Mouse (Mus musculus): ENCODE measurements around the gene Orc3. TPM values are rescaled to one million over a fixed set of nuclear protein-coding genes. Genes with fewer than 3 reads are reported as not detected.

Gene Orc3
- 95.2 and 118 TPM in 2 replicates for polyA plus RNA-seq (2014; fragmentation: Nextera tagmentation; extraction: Ambion mirVana)

- no peaks in the 10 kb centered on the region for H3K27me3 ChIP-seq (ENCODE audit: control insufficient read depth, insufficient read depth, low read length)
- H3K4me1 ChIP-seq (ENCODE audit: control insufficient read depth, insufficient read depth, low read length), result peaks cover 22% of the 10 kb centered on the region
- under 1% methylated on average over 42 of the region's 42 CpGs for WGBS
- ATAC-seq (ENCODE audit: low FRiP score, low TSS enrichment) (peak; percentile 98), DNase-seq (peak; percentile 96)
- H3K9ac ChIP-seq (replicated peaks; ENCODE audit: low read length), result peak within 1 kb of the TSS; percentile 82
- H3K27ac ChIP-seq (replicated peaks; ENCODE audit: low read depth, low read length), result peak within 1 kb of the TSS; percentile 91
- H3K36me3 ChIP-seq (ENCODE audit: control insufficient read depth, insufficient read depth, low read length), result peaks cover 4% of the 10 kb centered on the region
- H3K4me2 ChIP-seq (ENCODE audit: low read length), result peak within 1 kb of the TSS; percentile 87
- no peaks in the 10 kb centered on the region for H3K9me3 ChIP-seq (ENCODE audit: control insufficient read depth, low read length)
- peak within 1 kb of the TSS; percentile 80 for H3K4me3 ChIP-seq (replicated peaks; ENCODE audit: low read depth, low read length)
Measured at GRCm38 (mm10) chr4:34614630-34615094, at the start of gene Orc3, which contains the start of gene Rars2. Gene Orc3, minus strand, starts transcription at chr4:34614944. Gene Rars2, plus strand, starts transcription at chr4:34614957.

GRCm38 (mm10) chr4:34661927-34662326 lies 47.2 kb upstream of the Orc3 start:
- H3K9ac ChIP-seq (replicated peaks; ENCODE audit: low read length), result no peak overlapping the region
- no peaks in the 10 kb centered on the region for H3K4me1 ChIP-seq (ENCODE audit: control insufficient read depth, insufficient read depth, low read length)
- H3K27me3 ChIP-seq (ENCODE audit: control insufficient read depth, insufficient read depth, low read length), result no peaks in the 10 kb centered on the region
- ATAC-seq (ENCODE audit: low FRiP score, low TSS enrichment), result no peak
- H3K4me2 ChIP-seq (ENCODE audit: low read length), result no peak overlapping the region
- H3K4me3 ChIP-seq (replicated peaks; ENCODE audit: low read depth, low read length), result no peak overlapping the region
- 86% methylated on average over 6 of the region's 6 CpGs for WGBS
- H3K9me3 ChIP-seq (ENCODE audit: control insufficient read depth, low read length), result no peaks in the 10 kb centered on the region
- H3K36me3 ChIP-seq (ENCODE audit: control insufficient read depth, insufficient read depth, low read length), result peaks cover 85% of the 10 kb centered on the region
- no peak overlapping the region for H3K27ac ChIP-seq (replicated peaks; ENCODE audit: low read depth, low read length)
- no peak for DNase-seq

GRCm38 (mm10) chr4:34661514-34661913 lies 46.8 kb upstream of the Orc3 start:
- ATAC-seq (ENCODE audit: low FRiP score, low TSS enrichment), result no peak
- Histone ChIP-seq H3K27me3 (ENCODE audit: control insufficient read depth, insufficient read depth, low read length) (no peaks in the 10 kb centered on the region), H3K36me3 (ENCODE audit: control insufficient read depth, insufficient read depth, low read length) (peaks cover 86% of the 10 kb centered on the region), H3K27ac (replicated peaks; ENCODE audit: low read depth, low read length) (no peak overlapping the region), H3K4me2 (ENCODE audit: low read length) (no peak overlapping the region), H3K4me1 (ENCODE audit: control insufficient read depth, insufficient read depth, low read length) (no peaks in the 10 kb centered on the region), H3K9ac (replicated peaks; ENCODE audit: low read length) (no peak overlapping the region), H3K9me3 (ENCODE audit: control insufficient read depth, low read length) (no peaks in the 10 kb centered on the region), H3K4me3 (replicated peaks; ENCODE audit: low read depth, low read length) (no peak overlapping the region)
- 97% methylated on average over 2 of the region's 2 CpGs for WGBS
- no peak for DNase-seq

GRCm38 (mm10) chr4:34659012-34659411 lies 44.3 kb upstream of the Orc3 start:
- H3K4me3 ChIP-seq (replicated peaks; ENCODE audit: low read depth, low read length), result no peak overlapping the region
- no peaks in the 10 kb centered on the region for H3K9me3 ChIP-seq (ENCODE audit: control insufficient read depth, low read length)
- H3K4me2 ChIP-seq (ENCODE audit: low read length), result no peak overlapping the region
- no peaks in the 10 kb centered on the region for H3K27me3 ChIP-seq (ENCODE audit: control insufficient read depth, insufficient read depth, low read length)
- H3K36me3 ChIP-seq (ENCODE audit: control insufficient read depth, insufficient read depth, low read length), result peaks cover 86% of the 10 kb centered on the region
- no peaks in the 10 kb centered on the region for H3K4me1 ChIP-seq (ENCODE audit: control insufficient read depth, insufficient read depth, low read length)
- 89% methylated on average over 2 of the region's 2 CpGs for WGBS
- no peak overlapping the region for H3K9ac ChIP-seq (replicated peaks; ENCODE audit: low read length)
- DNase-seq (no peak), ATAC-seq (ENCODE audit: low FRiP score, low TSS enrichment) (no peak)
- H3K27ac ChIP-seq (replicated peaks; ENCODE audit: low read depth, low read length), result no peak overlapping the region

- no peak overlapping the region for H3K27ac ChIP-seq (replicated peaks; ENCODE audit: low read depth, low read length)
- no peak overlapping the region for H3K4me3 ChIP-seq (replicated peaks; ENCODE audit: low read depth, low read length)
- no peak overlapping the region for H3K4me2 ChIP-seq (ENCODE audit: low read length)
- 95% methylated on average over 10 of the region's 10 CpGs for WGBS
- no peaks in the 10 kb centered on the region for H3K4me1 ChIP-seq (ENCODE audit: control insufficient read depth, insufficient read depth, low read length)
- H3K9me3 ChIP-seq (ENCODE audit: control insufficient read depth, low read length), result no peaks in the 10 kb centered on the region
- H3K9ac ChIP-seq (replicated peaks; ENCODE audit: low read length), result no peak overlapping the region
- H3K27me3 ChIP-seq (ENCODE audit: control insufficient read depth, insufficient read depth, low read length), result no peaks in the 10 kb centered on the region
- peaks cover 86% of the 10 kb centered on the region for H3K36me3 ChIP-seq (ENCODE audit: control insufficient read depth, insufficient read depth, low read length)
- ATAC-seq (ENCODE audit: low FRiP score, low TSS enrichment), result no peak
- DNase-seq, result no peak
Measured at GRCm38 (mm10) chr4:34656101-34656500, 41.4 kb upstream of the Orc3 start.

- H3K27ac ChIP-seq (replicated peaks; ENCODE audit: low read depth, low read length), result no peak overlapping the region
- no peaks in the 10 kb centered on the region for H3K27me3 ChIP-seq (ENCODE audit: control insufficient read depth, insufficient read depth, low read length)
- no peaks in the 10 kb centered on the region for H3K4me1 ChIP-seq (ENCODE audit: control insufficient read depth, insufficient read depth, low read length)
- WGBS, result 95% methylated on average over 7 of the region's 7 CpGs
- H3K9me3 ChIP-seq (ENCODE audit: control insufficient read depth, low read length), result no peaks in the 10 kb centered on the region
- ATAC-seq (ENCODE audit: low FRiP score, low TSS enrichment) (no peak), DNase-seq (no peak)
- no peak overlapping the region for H3K4me3 ChIP-seq (replicated peaks; ENCODE audit: low read depth, low read length)
- no peak overlapping the region for H3K4me2 ChIP-seq (ENCODE audit: low read length)
- peaks cover 67% of the 10 kb centered on the region for H3K36me3 ChIP-seq (ENCODE audit: control insufficient read depth, insufficient read depth, low read length)
- H3K9ac ChIP-seq (replicated peaks; ENCODE audit: low read length), result no peak overlapping the region
Measured at GRCm38 (mm10) chr4:34653179-34653578, 38.4 kb upstream of the Orc3 start.

- no peak overlapping the region for H3K4me3 ChIP-seq (replicated peaks; ENCODE audit: low read depth, low read length)
- no peaks in the 10 kb centered on the region for H3K27me3 ChIP-seq (ENCODE audit: control insufficient read depth, insufficient read depth, low read length)
- peaks cover 50% of the 10 kb centered on the region for H3K36me3 ChIP-seq (ENCODE audit: control insufficient read depth, insufficient read depth, low read length)
- DNase-seq (no peak), ATAC-seq (ENCODE audit: low FRiP score, low TSS enrichment) (no peak)
- H3K9ac ChIP-seq (replicated peaks; ENCODE audit: low read length), result no peak overlapping the region
- H3K27ac ChIP-seq (replicated peaks; ENCODE audit: low read depth, low read length), result no peak overlapping the region
- H3K4me1 ChIP-seq (ENCODE audit: control insufficient read depth, insufficient read depth, low read length), result no peaks in the 10 kb centered on the region
- no peak overlapping the region for H3K4me2 ChIP-seq (ENCODE audit: low read length)
- H3K9me3 ChIP-seq (ENCODE audit: control insufficient read depth, low read length), result no peaks in the 10 kb centered on the region
Measured at GRCm38 (mm10) chr4:34644779-34645178, 30.0 kb upstream of the Orc3 start.

- Histone ChIP-seq H3K9me3 (ENCODE audit: control insufficient read depth, low read length) (no peaks in the 10 kb centered on the region), H3K4me2 (ENCODE audit: low read length) (no peak overlapping the region), H3K27me3 (ENCODE audit: control insufficient read depth, insufficient read depth, low read length) (no peaks in the 10 kb centered on the region), H3K9ac (replicated peaks; ENCODE audit: low read length) (no peak overlapping the region), H3K36me3 (ENCODE audit: control insufficient read depth, insufficient read depth, low read length) (peaks cover 32% of the 10 kb centered on the region), H3K4me3 (replicated peaks; ENCODE audit: low read depth, low read length) (no peak overlapping the region), H3K4me1 (ENCODE audit: control insufficient read depth, insufficient read depth, low read length) (no peaks in the 10 kb centered on the region), H3K27ac (replicated peaks; ENCODE audit: low read depth, low read length) (no peak overlapping the region)
- no peak for ATAC-seq (ENCODE audit: low FRiP score, low TSS enrichment)
- no peak for DNase-seq
- 95% methylated on average over 3 of the region's 3 CpGs for WGBS
Measured at GRCm38 (mm10) chr4:34640731-34641130, 26.0 kb upstream of the Orc3 start.

GRCm38 (mm10) chr4:34639745-34640364 lies 25.1 kb upstream of the Orc3 start:
- no peak overlapping the region for H3K27ac ChIP-seq (replicated peaks; ENCODE audit: low read depth, low read length)
- DNase-seq, result no peak
- no peak overlapping the region for H3K4me3 ChIP-seq (replicated peaks; ENCODE audit: low read depth, low read length)
- H3K4me1 ChIP-seq (ENCODE audit: control insufficient read depth, insufficient read depth, low read length), result no peaks in the 10 kb centered on the region
- WGBS, result 92% methylated on average over 5 of the region's 5 CpGs
- no peak overlapping the region for H3K9ac ChIP-seq (replicated peaks; ENCODE audit: low read length)
- peaks cover 33% of the 10 kb centered on the region for H3K36me3 ChIP-seq (ENCODE audit: control insufficient read depth, insufficient read depth, low read length)
- ATAC-seq (ENCODE audit: low FRiP score, low TSS enrichment), result no peak
- no peaks in the 10 kb centered on the region for H3K27me3 ChIP-seq (ENCODE audit: control insufficient read depth, insufficient read depth, low read length)
- no peaks in the 10 kb centered on the region for H3K9me3 ChIP-seq (ENCODE audit: control insufficient read depth, low read length)
- no peak overlapping the region for H3K4me2 ChIP-seq (ENCODE audit: low read length)
